Mouse (Mus musculus) stomach, embryonic 16.5 days (tissue): ENCODE results near the gene Kif1c. TPM values are rescaled to one million over a fixed set of nuclear protein-coding genes. Genes with fewer than 3 reads are reported as not detected.
A peak's percentile ranks its signal among the peaks of the same experiment; 100 is the strongest.

Experiments used
- ATAC-seq: fragments of 200-750 bp; cut with Nextera tagmentation; 2 replicates; pipeline ENCODE4 v1.8.0; 2017; ENCODE audit warnings: moderate number of reproducible peaks, moderate TSS enrichment; ENCODE audit not compliant: insufficient read depth, low FRiP score
- H3K27ac ChIP-seq: fragments of 300-500 bp; sonication (generic); 2 replicates; pipeline ENCODE4 v1.5.1; 2014; ENCODE audit warnings: low read length
- H3K27me3 ChIP-seq: fragments of 300-500 bp; sonication (generic); 2 replicates; pipeline ENCODE4 v1.6.1; 2014; ENCODE audit warnings: low read length, control low read depth, mixed read lengths; ENCODE audit not compliant: control insufficient read depth, insufficient read depth
- H3K36me3 ChIP-seq: fragments of 300-500 bp; sonication (generic); 2 replicates; pipeline ENCODE4 v1.6.1; 2014; ENCODE audit warnings: low read length; ENCODE audit not compliant: control insufficient read depth, insufficient read depth
- H3K4me1 ChIP-seq: fragments of 300-500 bp; sonication (generic); 2 replicates; pipeline ENCODE4 v1.6.1; 2014; ENCODE audit warnings: low read length, control low read depth, mixed read lengths; ENCODE audit not compliant: control insufficient read depth, insufficient read depth
- H3K4me2 ChIP-seq: fragments of 300-500 bp; sonication (generic); 2 replicates; pipeline ENCODE4 v1.6.1; 2014; ENCODE audit warnings: low read depth, low read length, mixed read lengths
- H3K4me3 ChIP-seq: fragments of 300-500 bp; sonication (generic); replicated peaks from 2 replicates; pipeline ENCODE4 v1.5.1; 2014; ENCODE audit warnings: mild to moderate bottlenecking, low read length
- H3K9ac ChIP-seq: fragments of 300-500 bp; sonication (generic); 2 replicates; pipeline ENCODE4 v1.6.1; 2014; ENCODE audit warnings: low read length
- H3K9me3 ChIP-seq: fragments of 300-500 bp; sonication (generic); replicated peaks from 2 replicates; pipeline ENCODE4 v1.6.1; 2016; ENCODE audit warnings: low read length, control low read depth; ENCODE audit not compliant: control insufficient read depth
- WGBS: fragments of 180-500 bp; shearing (Covaris S2); extraction: QIAGEN DNeasy Blood & Tissue Kit; methylation state at CpG from one replicate; pipeline ENCODE4 v1.1.7; 2014; 5-methylcytosine and 5-hydroxymethylcytosine counted together
- polyA plus RNA-seq: library from polyadenylated mRNA; unstranded; fragments of >200 nt; fragmentation: Nextera tagmentation; extraction: Ambion mirVana; gene quantifications from 2 replicates; pipeline ENCODE4 v1.2.1, GENCODE M21; 2015

Kif1c gene
- polyA plus RNA-seq, 1 experiment from 2014 or later: 3.0 TPM

- H3K27ac ChIP-seq: no peak overlapping the region
- H3K4me2 ChIP-seq: no peak overlapping the region
- no peak for ATAC-seq
- no peaks in the 10 kb centered on the region for H3K4me1 ChIP-seq
- H3K27me3 ChIP-seq: no peaks in the 10 kb centered on the region
- no peak overlapping the region for H3K4me3 ChIP-seq
- H3K9me3 ChIP-seq: no peaks in the 10 kb centered on the region
- H3K36me3 ChIP-seq: peaks cover 34% of the 10 kb centered on the region
- no peak overlapping the region for H3K9ac ChIP-seq
- WGBS: 95% methylated on average over 3 of the region's 3 CpGs
Measured at GRCm38 (mm10) chr11:70721072-70721471, 20.7 kb downstream of the Kif1c start.

- Histone ChIP-seq H3K4me1 (no peaks in the 10 kb centered on the region), H3K4me3 (no peak overlapping the region), H3K27ac (no peak overlapping the region), H3K27me3 (no peaks in the 10 kb centered on the region), H3K4me2 (no peak overlapping the region), H3K36me3 (peaks cover 33% of the 10 kb centered on the region), H3K9me3 (no peaks in the 10 kb centered on the region), H3K9ac (no peak overlapping the region)
- no peak for ATAC-seq
- WGBS: 88% methylated on average over 9 of the region's 9 CpGs
Measured at GRCm38 (mm10) chr11:70724706-70725105, 24.4 kb downstream of the Kif1c start.

DNA sequence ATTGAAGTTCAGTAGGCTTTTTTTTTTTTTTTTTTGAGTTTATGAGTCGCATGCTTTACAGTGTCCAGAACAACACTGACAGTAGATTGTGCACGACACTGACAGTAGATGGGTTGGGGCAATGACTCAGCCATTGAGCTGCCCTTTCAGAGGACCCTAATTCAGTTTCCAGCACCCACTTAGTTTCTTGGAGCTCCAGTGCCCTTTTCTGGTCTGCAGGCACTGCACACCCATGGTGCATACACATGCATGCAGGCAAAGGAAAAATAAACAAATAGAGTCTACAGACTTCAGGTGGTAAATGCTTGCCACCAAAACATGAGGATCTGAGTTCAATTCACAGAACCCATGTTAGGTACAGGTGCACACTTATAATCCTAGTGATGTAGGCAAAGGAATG lies 26.2 kb downstream of the Kif1c start:
- Histone ChIP-seq H3K9me3 (no peaks in the 10 kb centered on the region), H3K4me1 (no peaks in the 10 kb centered on the region), H3K36me3 (peaks cover 23% of the 10 kb centered on the region), H3K4me2 (no peak overlapping the region), H3K9ac (no peak overlapping the region), H3K27ac (no peak overlapping the region), H3K27me3 (no peaks in the 10 kb centered on the region), H3K4me3 (no peak overlapping the region)
- no peak for ATAC-seq
- 82% methylated on average over 2 of the region's 2 CpGs for WGBS

DNA sequence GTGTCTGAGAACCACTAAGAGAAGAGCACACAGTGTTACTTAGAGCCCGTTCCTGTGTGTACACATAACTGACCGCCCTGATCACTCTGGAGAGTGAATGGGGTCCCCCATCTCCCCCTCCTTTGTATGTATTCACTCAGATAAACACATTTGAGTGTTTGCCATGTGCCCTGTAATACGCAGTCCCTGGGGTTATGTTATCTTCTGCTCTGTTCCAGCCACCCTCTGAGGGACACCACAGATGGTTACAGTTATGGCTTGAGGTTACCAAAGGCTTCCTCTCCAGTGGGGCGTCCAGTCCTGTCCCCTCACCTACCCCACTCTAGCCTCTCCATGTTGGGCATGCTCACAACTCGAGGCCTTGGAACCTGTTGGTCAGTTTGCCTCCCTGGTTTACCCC lies 27.0 kb downstream of the Kif1c start:
- Histone ChIP-seq H3K27me3 (no peaks in the 10 kb centered on the region), H3K27ac (no peak overlapping the region), H3K9ac (no peak overlapping the region), H3K4me1 (no peaks in the 10 kb centered on the region), H3K9me3 (no peaks in the 10 kb centered on the region), H3K4me2 (no peak overlapping the region), H3K36me3 (peaks cover 18% of the 10 kb centered on the region), H3K4me3 (no peak overlapping the region)
- ATAC-seq: no peak
- WGBS: 67% methylated on average over 5 of the region's 5 CpGs

GRCm38 (mm10) chr11:70730427-70731038 lies 30.2 kb downstream of the Kif1c start:
- no peaks in the 10 kb centered on the region for H3K27me3 ChIP-seq
- no peak overlapping the region for H3K4me3 ChIP-seq
- H3K4me2 ChIP-seq: no peak overlapping the region
- H3K4me1 ChIP-seq: no peaks in the 10 kb centered on the region
- 67% methylated on average over 9 of the region's 9 CpGs for WGBS
- H3K9me3 ChIP-seq: no peaks in the 10 kb centered on the region
- H3K27ac ChIP-seq: no peak overlapping the region
- H3K9ac ChIP-seq: no peak overlapping the region
- H3K36me3 ChIP-seq: 0 out of 2 replicates have a peak, but pooled peaks cover 9% of the 10 kb centered on the region
- 0 out of 2 replicates have a peak, but pooled peaks have one; percentile 44 for ATAC-seq

DNA sequence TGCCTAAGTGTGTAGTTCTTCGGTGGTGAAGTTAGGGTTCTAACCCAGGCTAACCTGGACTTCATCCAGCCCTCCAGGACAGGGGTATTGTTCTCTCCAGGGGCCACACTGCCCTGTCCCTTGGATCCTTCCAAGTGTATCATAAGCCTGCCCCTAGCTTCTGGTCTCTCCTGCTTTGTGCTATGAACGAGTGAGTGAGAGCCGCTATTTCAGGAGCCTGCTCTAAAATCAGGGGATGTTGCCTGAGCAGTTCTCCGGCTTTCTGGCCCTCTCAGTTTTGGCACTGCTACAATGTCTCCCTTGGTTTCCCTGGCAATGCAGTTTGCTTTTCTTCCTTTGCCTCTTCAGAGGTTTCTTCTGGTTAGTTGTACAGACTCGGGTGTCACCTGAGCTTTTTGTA lies 30.8 kb downstream of the Kif1c start:
- H3K4me2 ChIP-seq: no peak overlapping the region
- H3K36me3 ChIP-seq: 0 out of 2 replicates have a peak, but pooled peaks cover 9% of the 10 kb centered on the region
- H3K4me1 ChIP-seq: no peaks in the 10 kb centered on the region
- no peak for ATAC-seq
- H3K4me3 ChIP-seq: no peak overlapping the region
- H3K27ac ChIP-seq: no peak overlapping the region
- H3K27me3 ChIP-seq: no peaks in the 10 kb centered on the region
- no peaks in the 10 kb centered on the region for H3K9me3 ChIP-seq
- WGBS: 62% methylated on average over 5 of the region's 5 CpGs
- no peak overlapping the region for H3K9ac ChIP-seq

GRCm38 (mm10) chr11:70733256-70733655 lies 32.9 kb downstream of the Kif1c start:
- no peak overlapping the region for H3K4me2 ChIP-seq
- no peak overlapping the region for H3K4me3 ChIP-seq
- ATAC-seq: no peak
- H3K9me3 ChIP-seq: no peaks in the 10 kb centered on the region
- H3K27me3 ChIP-seq: no peaks in the 10 kb centered on the region
- 55% methylated on average over 5 of the region's 5 CpGs for WGBS
- H3K9ac ChIP-seq: no peak overlapping the region
- H3K36me3 ChIP-seq: no peaks in the 10 kb centered on the region
- no peak overlapping the region for H3K27ac ChIP-seq
- H3K4me1 ChIP-seq: no peaks in the 10 kb centered on the region

GRCm38 (mm10) chr11:70737749-70738148 lies 37.4 kb downstream of the Kif1c start:
- Histone ChIP-seq H3K9me3 (no peaks in the 10 kb centered on the region), H3K4me3 (no peak overlapping the region), H3K4me2 (no peak overlapping the region), H3K4me1 (no peaks in the 10 kb centered on the region), H3K27me3 (no peaks in the 10 kb centered on the region), H3K9ac (no peak overlapping the region), H3K36me3 (no peaks in the 10 kb centered on the region), H3K27ac (no peak overlapping the region)
- WGBS: 50% methylated on average over 5 of the region's 5 CpGs
- ATAC-seq: peak; percentile 83

DNA sequence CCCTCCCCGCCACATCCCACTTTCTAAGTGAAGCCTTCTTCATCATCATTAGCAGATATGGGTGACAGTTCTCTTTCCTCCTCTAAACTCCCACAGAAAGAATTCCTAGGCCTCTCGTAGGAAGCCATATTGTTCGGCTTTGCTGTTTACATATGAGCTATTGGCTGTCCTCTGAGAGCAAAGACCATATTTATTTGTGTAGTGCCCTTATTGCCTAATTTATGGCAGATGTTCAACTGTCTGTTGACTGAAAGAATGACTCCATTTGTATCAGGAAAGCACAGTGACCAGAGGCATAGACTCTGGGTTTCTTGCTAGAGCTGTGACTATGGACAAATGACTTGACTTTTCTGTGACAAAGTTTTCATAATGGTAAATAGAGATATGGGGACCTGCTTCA lies 41.3 kb downstream of the Kif1c start:
- H3K4me2 ChIP-seq: no peak overlapping the region
- H3K4me1 ChIP-seq: no peaks in the 10 kb centered on the region
- no peaks in the 10 kb centered on the region for H3K9me3 ChIP-seq
- H3K27ac ChIP-seq: no peak overlapping the region
- H3K36me3 ChIP-seq: no peaks in the 10 kb centered on the region
- WGBS: 82% methylated on average over 3 of the region's 3 CpGs
- H3K27me3 ChIP-seq: no peaks in the 10 kb centered on the region
- H3K9ac ChIP-seq: no peak overlapping the region
- ATAC-seq: no peak
- H3K4me3 ChIP-seq: no peak overlapping the region
